Mouse (Mus musculus): Measurements from ENCODE around the gene Gm5460.

The Gm5460 gene

DNA sequence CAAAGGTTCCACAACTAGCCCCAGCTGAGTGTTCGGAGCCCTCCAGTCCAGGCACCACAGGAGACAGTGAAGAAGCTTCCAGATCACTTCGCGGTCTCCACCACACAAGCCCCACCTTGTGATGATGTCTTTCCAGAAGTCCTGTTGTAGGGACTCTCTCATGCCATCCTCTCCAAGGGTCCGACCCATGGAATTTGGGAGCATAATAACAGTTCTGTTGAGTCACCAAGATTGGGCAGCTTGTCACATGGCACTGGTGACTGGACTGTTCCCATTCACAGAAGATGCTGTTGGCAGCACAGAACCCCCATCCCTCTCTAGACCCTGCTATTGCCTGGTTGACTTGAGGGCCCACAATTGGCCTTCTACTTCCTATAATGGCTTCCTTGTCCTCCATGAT, at the start of gene Gm5460:
Gene Gm5460 (plus strand): TSS at position 378 of the 400 bp plus-strand sequence.
- DNase-seq (ENCODE audit: inconsistent age in 2 of 2, low spot score in 1 of 2) = no peak

DNA sequence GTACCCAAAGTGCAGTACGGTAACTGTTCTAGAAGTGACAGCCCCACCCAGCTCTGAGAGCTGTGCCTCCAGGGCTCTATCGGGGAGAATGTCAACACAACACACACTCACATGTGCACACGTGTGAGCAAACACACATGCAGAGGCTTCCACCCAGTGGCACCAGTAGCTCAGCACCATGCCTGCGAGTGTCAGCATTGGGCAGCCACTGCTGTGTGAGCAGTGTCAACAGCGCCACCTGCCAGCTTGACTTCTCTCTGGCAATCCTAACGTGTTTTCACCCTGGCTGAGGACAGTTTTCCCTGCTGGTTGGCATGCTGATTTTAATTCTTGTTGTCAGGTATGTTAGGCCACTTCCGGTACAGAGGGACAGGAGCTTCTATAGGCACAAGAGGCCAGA, 43.9 kb upstream of the Gm5460 start:
- DNase-seq (ENCODE audit: inconsistent age in 2 of 2, low spot score in 1 of 2) = peak in 1 of 2 experiments; percentile 42

DNA sequence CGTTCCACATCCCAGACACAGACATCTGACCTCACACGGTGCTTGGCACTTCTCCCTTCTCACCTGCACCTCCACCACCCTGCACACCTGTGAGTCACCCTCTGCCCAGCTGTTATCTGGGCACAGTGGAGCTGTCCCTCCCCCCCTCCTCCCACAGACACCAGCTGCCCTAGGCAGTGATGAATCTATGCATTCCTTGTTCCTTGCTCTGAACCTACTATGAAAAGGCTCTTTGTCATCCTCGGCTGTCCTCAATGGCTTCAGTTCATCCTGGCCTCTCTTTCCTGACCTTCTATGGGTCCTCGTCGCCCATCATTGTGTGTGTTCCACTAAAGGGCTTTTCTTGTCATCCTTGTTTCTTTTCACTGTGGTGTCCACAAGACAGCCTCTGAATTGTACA, 41.8 kb upstream of the Gm5460 start:
- DNase-seq (ENCODE audit: inconsistent age in 2 of 2, low spot score in 1 of 2) = no peak

DNA sequence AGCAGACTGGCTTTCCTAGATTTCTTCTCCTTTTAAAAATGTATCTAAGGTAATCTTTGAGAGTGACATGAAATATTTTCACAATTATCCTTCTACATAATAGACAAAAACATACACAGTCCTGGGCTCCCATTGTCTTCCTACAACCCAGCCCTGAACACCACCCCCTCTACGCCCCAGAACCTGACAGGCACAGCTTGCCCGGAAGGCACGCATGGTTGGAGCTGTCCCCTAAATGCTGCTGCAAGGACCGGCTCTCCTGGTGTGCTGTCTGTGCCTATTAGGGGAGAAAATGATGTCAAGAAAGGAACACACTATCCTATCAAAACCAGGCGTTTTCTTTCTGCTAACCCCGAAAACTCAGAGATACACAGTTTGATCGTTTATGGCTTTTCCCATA, 38.8 kb upstream of the Gm5460 start:
- no peak for DNase-seq (ENCODE audit: inconsistent age in 2 of 2, low spot score in 1 of 2)

DNA sequence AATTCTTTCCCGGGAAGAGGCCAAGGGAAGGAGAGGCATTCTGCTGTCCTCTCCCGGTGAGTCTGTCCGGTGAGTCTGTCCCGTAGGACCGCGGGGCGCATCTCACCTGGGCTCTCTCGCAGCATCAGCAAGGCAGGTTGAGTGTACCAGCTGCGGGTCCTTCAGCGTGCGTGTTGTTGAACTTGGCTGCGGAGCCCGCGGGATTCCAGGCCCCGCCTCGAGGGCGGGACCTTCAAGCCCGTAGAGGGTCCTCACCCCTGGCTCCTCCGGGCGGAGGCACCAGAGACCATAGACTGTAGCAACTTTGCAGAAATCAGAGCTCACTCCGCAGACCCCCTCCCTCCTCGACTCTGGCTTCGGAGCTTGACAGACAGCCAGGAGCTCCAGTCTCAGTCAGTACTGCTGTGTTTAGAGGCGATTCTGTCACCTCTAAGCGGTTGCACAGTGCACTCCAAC, 37.9 kb upstream of the Gm5460 start, which contains the start of gene Zfp488:
Gene Zfp488 (minus strand): TSS at position 161 of the 456 bp plus-strand sequence.
- DNase-seq (ENCODE audit: inconsistent age in 2 of 2, low spot score in 1 of 2) = no peak

DNA sequence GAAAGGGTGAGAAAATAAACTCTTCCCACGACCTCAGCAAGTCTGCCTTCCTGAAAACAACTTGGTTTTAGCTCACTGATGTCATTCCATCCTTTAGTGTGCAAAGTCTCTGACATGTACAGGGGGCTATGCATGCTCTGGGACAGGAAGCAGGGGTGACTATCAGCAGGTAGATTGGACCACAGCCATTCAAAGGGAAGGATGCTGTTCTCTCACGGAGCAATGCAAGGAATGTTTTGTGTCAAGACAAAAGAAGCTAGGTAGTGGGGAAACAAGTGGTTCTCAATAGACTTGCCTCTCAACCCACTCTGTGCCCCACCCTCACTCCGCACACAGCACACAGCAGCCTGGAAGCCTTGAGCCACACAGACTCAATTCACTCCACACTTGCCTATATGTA, 27.4 kb upstream of the Gm5460 start:
- DNase-seq (ENCODE audit: inconsistent age in 2 of 2, low spot score in 1 of 2) = no peak

DNA sequence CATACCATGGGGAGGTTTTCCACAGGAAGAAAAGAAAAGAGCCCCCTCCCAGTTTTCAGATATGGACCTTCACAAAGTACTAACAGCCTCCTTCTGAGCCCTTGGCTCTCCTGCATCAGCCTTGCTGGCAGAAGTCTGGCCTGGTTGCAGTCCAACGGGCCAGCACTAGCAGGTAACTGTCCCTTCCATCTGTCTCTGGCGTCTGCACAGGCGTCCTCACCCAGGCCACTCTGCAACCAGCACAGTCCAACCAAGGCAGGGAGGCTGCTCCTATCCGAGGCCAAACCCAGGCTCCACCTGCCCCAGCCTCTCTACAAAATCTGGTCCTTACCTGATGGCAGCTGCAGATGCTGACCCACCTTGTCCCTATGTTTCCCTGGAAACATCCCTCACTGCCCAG, 24.6 kb upstream of the Gm5460 start:
- DNase-seq (ENCODE audit: inconsistent age in 2 of 2, low spot score in 1 of 2) = no peak

DNA sequence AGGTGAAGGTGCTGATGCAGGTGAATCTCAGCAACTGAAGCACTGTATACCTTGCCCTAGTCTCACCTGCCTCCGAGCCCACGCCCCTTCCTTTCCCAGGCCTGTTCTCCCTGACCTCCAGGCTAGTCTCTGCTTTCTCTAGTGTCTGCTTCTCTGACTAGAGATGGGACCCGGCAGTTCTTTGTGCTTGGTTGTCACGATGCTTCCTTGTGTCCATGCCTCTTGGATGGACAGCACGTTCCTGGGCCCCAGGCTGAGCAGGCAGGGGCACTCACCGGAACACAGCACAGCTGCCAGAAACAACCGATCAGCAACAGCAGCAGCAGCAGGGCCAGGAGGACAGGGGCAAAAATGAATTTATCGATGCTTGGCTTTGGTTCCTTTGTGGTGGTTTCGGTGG, 23.5 kb upstream of the Gm5460 start:
- DNase-seq (ENCODE audit: inconsistent age in 2 of 2, low spot score in 1 of 2) = no peak

DNA sequence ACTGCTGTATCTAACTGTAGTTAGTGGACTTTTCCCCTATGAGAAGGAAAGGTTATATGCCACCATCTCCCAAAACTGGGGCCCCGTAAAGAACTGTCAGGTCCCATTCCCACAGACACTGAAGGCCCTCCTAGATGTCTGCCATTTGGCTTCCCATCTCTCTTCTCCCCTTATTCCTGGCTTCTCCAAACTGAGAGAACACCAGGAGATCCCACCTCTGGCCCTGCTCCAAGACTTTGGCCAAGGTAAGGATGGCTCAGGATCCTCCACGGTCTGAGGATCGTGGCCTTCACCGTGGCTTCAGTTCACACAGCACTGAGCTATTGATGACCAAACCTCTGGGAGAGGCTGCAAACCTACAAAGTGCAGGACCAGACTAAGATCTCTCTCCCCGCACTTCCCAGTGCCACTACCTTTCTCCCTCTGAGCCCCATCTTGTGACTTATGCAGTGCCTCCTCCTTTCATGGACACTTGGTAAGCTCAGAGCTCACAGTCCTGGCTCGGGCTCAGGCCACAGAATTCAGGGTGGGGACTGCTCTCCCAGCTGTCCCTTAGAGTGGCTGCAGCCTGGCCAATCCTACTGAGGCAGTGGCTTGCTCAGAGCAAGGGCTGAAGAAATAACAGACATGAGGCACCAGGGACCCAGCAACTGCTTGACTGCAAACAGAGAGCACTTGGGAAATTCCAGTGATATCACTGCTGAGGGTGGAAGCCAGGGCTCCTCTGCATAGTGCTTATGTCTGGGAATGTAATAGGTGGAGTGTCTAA, 22.9 kb upstream of the Gm5460 start:
- DNase-seq (ENCODE audit: inconsistent age in 2 of 2, low spot score in 1 of 2) = no peak

DNA sequence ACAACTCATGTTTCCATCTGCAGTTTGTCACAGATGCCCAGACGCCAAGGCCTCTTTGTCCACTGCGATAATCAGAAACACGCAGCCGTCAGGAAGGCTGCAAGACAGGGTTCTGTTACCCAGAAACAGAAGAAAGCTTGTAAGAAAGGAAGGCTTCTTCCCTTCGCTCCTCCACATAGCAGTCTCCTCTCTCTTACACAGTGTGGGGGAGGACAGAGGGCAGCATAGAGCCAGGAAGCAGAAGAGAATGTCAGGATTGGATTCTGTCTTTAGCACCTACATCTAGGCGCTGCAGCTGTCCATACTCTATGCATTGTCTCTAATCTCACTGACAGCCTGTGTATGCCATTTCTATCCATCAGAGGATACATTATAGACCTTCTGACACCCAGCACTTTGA, 19.1 kb upstream of the Gm5460 start:
- no peak for DNase-seq (ENCODE audit: inconsistent age in 2 of 2, low spot score in 1 of 2)

DNA sequence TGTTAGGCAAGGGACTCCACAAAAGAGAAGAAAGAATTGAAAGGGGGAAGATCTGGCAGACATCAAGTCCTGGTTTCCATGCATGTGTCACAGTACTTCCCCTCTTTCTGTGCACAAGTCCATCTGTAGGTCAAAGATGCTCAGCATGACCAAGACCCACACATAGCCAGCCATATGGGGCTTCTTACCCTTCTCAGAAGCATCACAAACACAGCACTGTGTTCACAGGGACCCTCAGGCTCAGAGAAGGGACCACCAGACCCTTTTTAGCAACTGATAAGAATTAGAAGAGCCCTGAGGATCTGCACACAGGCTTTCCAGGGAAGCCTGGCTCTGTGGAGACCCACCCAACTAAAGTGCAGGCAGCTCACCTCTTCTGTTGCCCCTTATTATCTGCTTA, 16.5 kb upstream of the Gm5460 start:
- no peak for DNase-seq (ENCODE audit: inconsistent age in 2 of 2, low spot score in 1 of 2)

DNA sequence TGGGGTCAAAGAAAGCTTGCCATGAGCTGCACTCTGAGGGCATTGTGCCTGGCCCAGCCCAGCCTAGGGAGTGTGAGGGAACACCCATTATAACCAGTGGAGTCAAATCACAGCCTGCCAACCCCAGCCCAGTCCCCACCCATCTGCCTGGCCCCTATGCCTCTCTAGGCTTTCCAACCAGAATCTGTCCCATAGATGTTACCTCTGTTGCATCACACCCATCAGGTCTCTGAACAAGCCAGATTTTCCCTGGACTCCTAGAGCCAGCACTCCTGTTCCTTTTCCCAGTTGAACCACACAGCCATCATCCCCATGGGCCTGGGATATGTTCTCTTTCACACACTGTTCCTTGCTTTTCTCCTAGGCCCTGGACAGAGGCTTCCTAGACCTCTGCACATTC, 15.1 kb upstream of the Gm5460 start:
- no peak for DNase-seq (ENCODE audit: inconsistent age in 2 of 2, low spot score in 1 of 2)

DNA sequence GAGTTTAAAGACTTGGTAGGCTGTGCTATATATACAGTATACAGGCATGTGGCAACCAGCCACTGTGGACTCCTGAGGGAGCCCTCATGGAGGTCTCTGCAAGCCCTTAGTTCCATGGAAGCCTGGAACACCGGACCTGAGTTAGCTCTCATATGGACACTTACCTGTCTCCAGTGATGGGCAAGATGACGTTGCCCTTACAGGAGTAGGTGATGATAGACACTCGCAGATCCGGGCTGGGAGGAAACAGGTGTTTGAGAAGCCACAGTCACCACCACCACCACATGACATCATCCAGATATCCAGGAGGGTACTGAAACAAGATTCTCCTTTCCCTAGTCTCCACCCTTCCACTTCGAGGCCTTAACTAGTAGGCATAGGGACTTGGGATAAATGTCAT, 14.2 kb upstream of the Gm5460 start:
- DNase-seq (ENCODE audit: inconsistent age in 2 of 2, low spot score in 1 of 2) = no peak

DNA sequence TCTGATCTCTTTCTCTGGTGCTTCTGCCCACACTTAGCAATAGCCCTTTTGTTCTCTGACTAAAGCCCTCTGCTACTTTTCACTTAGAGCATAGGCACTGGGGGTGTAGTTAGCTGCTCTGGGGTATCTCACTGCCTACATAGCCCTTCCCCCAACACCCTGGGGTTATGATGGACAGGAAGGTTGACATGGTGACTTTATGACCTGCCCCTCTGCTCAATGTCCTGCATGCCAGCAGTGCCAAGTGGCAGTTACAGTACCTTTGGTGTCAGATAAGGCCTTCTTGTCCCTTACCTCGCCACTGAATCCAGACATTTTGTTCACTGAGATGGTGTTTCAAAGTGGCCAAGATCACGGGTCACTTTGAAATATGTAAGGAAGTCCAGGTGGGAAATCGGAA, 1.5 kb upstream of the Gm5460 start, which contains the start of gene Gm30083:
Gene Gm30083 (minus strand): TSS at position 120 of the 400 bp plus-strand sequence.
- DNase-seq (ENCODE audit: inconsistent age in 2 of 2, low spot score in 1 of 2) = no peak

DNA sequence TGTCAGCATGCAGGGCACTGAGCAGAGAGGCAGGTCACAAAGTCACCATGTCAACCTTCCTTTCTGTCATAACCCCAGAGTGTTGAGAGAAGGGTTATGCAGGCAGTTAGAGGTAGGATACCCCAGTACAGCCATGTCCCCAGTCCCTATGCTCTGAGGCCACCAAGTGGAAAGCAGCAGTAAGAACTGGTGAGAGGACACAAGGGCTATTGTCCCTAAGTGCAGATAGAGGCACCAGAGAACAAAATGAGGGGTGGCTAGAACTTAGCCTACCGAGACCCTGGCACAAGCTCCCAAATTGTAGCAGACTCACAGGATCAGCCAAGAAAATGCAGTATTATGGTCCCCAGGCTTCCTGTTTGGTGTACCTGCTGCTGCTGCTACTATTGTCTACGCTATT, 380 bp downstream of the Gm5460 start:
- DNase-seq (ENCODE audit: inconsistent age in 2 of 2, low spot score in 1 of 2) = no peak

DNA sequence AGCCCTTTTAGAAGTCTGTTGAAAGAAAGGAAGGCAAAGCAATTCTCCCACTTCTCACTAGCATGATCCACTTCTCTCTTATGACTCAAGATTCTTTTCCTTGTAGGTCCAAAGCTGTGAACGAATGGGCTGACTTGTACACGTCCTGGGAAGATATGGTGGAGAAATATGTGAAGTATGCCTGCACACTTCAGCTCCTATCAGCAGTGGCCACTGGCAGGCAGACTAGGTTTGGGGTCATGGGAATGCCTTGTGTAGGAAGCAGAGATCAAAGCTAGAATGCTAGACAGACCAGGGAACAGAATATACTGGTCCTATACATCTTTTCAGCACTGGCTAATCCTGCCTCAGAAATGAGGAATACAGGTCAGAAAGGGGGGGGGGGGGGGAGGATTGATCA, 10.2 kb downstream of the Gm5460 start:
- no peak for DNase-seq (ENCODE audit: inconsistent age in 2 of 2, low spot score in 1 of 2)

DNA sequence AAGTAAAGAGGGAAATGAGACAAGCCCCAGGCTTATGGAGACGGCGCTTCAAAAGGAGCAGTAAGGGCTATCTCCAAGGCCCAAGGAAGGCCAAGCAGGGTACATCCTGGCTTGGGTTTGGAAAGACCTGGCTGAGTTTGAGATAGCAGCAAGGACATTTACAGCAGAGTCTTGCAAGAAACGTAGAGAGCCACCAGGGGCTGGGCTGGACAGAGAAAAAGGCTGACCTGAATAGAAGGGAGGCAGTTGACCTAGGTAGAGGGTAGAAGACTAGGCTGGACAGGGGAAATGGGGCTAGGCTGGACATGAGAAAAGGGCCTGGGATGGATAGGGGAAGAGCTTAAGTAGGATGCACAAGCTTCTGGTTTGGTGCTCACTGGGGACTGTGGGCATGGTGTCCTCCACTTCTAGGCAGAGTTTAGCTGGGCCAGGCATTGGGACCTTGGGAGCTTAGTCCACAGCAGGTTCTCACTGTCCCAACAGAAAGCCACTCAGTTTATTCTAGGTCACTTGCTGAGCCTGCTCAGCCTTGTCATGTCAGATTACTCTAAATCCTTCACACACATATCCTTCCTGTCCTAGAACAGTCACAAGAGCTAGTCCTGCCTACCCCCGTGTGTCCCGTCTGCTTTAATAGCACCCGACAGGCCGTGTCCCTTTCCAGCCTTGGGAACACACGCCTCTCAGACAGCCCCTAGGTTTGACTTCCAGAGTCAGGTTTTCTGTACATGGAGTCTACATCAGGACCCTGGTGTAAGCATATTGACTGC, 17.5 kb downstream of the Gm5460 start:
- peak; percentile 58 to 84 for DNase-seq (ENCODE audit: inconsistent age in 2 of 2, low spot score in 1 of 2)

DNA sequence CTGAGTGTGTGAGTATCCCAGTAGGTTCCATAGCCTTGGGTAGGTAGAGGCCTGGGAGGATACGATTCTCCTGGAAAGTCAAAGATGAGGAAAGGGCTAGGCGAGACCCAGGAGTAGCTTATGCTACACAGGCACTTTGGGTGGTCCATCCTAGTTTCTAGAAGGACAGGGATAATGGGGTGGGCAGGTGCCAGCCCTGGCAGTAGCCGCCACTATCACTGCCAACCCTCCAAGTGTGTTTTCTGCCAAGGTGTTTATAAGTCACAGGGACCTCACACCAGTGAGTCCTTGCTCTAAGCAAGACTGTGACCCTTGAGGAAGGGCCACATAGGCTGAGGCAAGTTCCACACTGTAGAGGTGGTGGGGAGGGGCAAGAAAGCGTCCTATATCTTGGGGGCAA, 24.7 kb downstream of the Gm5460 start:
- DNase-seq (ENCODE audit: inconsistent age in 2 of 2, low spot score in 1 of 2) = no peak

DNA sequence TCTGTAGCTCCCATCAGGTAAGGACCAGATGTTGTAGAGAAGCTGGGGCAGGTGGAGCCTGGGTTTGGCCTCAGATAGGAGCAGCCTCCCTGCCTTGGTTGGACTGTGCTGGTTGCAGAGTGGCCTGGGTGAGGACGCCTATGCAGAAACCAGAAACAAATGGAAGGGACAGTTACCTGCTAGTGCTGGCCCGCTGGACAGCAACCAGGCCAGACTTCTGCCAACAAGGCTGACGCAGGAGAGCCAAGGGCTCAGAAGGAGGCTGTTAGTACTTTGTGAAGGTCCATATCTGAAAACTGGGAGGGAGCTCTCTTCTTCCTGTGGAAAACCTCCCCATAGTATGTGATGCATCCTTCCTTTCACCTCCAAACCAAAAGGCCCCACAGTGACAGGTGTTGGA, 26.8 kb downstream of the Gm5460 start:
- no peak for DNase-seq (ENCODE audit: inconsistent age in 2 of 2, low spot score in 1 of 2)

DNA sequence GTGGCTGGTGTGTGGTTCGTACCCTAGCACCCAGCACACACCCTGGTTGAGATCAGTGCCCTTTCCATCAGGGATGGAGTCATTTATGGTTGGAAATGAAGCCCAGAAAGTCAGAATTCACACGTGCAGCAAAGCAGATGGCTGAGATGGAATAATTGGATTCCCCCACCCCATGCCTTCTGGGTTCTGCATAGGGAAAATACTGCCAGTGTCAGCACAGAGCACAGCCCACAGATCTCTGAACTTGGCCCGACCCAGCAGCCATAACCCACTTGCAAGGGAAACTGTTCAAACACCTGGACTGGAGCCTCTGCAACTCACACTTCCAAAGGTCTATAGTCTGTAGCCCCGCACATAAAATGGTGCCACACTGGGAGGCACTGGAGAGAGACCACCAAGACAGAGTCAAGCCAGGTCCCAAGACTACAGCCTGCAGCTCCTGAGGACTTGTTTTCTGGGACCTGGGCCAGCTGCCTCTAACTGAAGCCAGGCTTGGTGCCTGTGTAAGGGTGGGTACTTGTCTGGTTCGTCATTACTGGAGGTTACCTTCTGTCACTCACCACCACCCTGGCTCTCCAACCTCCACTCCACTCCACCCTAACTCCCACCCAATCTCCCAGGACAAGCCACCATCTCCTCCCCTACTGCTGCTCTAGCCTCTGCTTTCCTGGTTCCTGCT, 33.7 kb downstream of the Gm5460 start:
- no peak for DNase-seq (ENCODE audit: inconsistent age in 2 of 2, low spot score in 1 of 2)

DNA sequence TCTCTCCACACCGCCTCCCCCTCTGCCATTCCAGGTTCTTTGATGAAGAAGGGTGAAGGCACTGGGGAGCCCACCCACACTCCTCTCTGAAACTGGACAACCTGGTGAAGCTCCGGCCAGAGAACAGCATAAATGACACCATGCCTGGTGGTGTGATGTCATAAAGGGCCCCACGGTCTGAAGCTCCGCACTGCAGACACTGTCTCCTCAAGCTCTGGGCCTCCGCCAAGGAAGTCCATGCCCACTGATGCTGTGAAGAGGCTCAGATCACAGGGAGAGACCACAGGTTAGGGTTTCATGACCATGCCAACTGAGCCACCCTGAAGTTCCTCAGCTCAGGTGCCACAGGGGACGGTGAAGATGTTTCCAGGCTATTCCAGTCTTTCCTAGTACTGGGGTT, 36.0 kb downstream of the Gm5460 start, which contains the start of gene Antxrl:
Gene Antxrl (plus strand): TSS at position 192 of the 400 bp plus-strand sequence.
- no peak for DNase-seq (ENCODE audit: inconsistent age in 2 of 2, low spot score in 1 of 2)

DNA sequence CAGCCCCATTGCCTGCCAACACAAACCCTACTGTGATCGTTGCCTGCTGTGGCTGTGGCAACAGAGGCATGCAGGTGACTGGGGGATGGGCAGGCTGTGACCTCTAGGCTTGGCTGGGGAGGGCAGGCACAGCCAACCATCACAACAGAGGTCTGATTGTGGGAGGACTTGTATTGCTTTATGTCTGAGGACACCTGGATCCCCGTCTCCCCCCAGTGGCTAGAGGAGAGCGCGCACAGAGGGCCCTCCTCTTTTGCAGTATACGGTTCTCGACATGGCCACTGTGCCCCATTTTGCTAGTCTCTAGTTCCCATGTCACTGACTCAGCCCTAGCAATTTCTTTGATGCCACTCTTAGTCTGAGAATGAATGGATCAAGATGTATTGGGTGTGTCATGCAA, 55.1 kb downstream of the Gm5460 start:
- DNase-seq (ENCODE audit: inconsistent age in 2 of 2, low spot score in 1 of 2) = no peak
